Mouse (Mus musculus) kidney, adult 2 months (tissue): ENCODE results near the gene Kcnh1.

Experiments used
- CTCF ChIP-seq: fragments of 200-500 bp; conservative IDR thresholded peaks from 2 replicates; pipeline ENCODE4 v1.5.1; 2011; ENCODE audit warnings: low read depth, mild to moderate bottlenecking, control low read depth, low read length, moderate library complexity, mixed read lengths; ENCODE audit not compliant: insufficient read depth, insufficient read length
- POLR2A ChIP-seq: fragments of 200-500 bp; IDR thresholded peaks from one replicate; pipeline ENCODE4 v1.6.1; 2011; ENCODE audit warnings: low read depth, low read length, control low read depth

DNA sequence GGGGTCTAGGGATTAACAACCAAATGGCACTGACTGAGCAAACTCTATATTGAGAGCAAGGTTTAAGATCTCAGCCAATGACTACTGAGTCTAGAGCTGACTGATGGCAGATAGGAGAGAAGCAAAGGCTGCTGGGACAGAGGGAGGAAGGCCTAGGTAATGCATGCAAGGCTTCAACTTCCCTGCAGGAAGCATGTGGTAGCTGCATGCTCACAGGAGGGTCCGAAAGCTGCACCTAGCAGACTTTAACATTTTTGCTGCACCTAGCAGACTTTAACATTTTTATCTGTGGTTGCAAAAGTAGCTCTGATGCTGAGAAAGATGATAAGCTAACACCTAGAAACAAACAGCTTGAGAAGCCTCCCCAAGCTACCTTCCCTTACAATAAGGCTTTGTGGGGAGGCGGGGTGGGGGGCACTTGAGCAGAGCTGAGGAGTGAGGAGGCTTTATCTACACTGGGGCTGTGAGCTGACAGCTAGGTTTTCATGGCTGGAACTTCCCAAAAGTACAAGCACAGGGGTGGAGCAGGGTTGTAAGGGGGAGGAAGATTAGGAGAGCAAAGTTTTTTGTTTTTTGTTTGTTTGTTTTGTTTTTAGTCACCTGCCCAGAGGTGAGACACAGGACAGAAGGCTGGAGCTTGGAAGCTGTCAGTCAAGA, 341.0 kb downstream of the Kcnh1 start:
- no peak for TF ChIP-seq POLR2A
- TF ChIP-seq CTCF: no peak
